Mouse (Mus musculus): ENCODE measurements around the gene Dgkg. TPM values are rescaled to one million over a fixed set of nuclear protein-coding genes. Genes with fewer than 3 reads are reported as not detected.

The Dgkg gene
- total and polyA plus RNA-seq, 2 experiments from 2014 or later = 6.1 to 12.5 TPM

DNA sequence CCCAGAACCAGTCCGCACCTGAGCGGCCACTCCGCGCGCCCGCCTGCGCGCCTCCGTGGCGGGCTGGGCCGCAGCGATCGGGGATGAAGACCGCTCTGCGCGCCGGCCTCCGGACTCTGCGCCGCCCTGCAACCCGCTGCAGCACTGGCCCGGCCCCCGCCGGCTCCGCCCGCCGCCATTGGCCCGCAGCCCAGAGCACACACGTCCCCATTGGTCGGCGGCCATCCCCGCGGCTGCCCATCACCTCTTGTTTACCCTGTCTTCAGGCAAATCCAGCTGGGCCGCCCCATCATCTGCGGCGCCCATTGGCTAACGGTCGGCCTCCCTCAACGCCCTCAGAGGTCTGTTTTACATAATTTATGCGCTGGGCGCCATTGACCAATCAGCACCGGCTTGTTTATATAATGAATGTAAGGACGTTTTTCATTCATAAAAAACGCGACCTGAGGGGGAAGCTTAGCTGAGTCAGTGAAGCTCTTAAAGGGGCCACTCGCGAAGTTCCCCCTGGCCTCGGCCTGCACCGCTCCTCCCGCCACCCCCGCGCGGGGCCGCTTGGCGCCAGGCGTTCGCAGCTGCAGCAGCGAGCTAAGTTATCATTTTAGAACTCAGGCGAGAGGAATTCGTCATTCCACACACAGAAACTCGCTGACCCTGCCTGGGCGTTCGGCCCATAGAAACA is 217.4 kb downstream of the Dgkg start, which contains the start of gene Etv5:
Etv5 (minus strand) TSS at position 221 of the 679 bp plus-strand sequence.
- Histone ChIP-seq H3K36me3 (ENCODE audit: insufficient read depth, low read length) (no peaks in the 10 kb centered on the region), H3K9me3 (ENCODE audit: low read length) (no peaks in the 10 kb centered on the region), H3K4me2 (ENCODE audit: low read depth, low read length) (peak within 1 kb of the TSS; percentile 97), H3K9ac (replicated peaks; ENCODE audit: low read length) (peak within 1 kb of the TSS; percentile 78), H3K4me3 (ENCODE audit: low read length) (peak within 1 kb of the TSS; percentile 88), H3K4me1 (ENCODE audit: insufficient read depth, low read length) (0 out of 2 replicates have a peak, but pooled peaks cover 11% of the 10 kb centered on the region), H3K27me3 (ENCODE audit: insufficient read depth, low read length) (no peaks in the 10 kb centered on the region), H3K27ac (peak within 1 kb of the TSS; percentile 85)
- peak; percentile 98 for ATAC-seq
- DNase-seq (ENCODE audit: low spot score) = peak; percentile 99
- WGBS = under 1% methylated on average over 58 of the region's 63 CpGs
- TF ChIP-seq CTCF (IDR thresholded peaks at IDR 0.05; ENCODE audit: low read depth) = no peak

DNA sequence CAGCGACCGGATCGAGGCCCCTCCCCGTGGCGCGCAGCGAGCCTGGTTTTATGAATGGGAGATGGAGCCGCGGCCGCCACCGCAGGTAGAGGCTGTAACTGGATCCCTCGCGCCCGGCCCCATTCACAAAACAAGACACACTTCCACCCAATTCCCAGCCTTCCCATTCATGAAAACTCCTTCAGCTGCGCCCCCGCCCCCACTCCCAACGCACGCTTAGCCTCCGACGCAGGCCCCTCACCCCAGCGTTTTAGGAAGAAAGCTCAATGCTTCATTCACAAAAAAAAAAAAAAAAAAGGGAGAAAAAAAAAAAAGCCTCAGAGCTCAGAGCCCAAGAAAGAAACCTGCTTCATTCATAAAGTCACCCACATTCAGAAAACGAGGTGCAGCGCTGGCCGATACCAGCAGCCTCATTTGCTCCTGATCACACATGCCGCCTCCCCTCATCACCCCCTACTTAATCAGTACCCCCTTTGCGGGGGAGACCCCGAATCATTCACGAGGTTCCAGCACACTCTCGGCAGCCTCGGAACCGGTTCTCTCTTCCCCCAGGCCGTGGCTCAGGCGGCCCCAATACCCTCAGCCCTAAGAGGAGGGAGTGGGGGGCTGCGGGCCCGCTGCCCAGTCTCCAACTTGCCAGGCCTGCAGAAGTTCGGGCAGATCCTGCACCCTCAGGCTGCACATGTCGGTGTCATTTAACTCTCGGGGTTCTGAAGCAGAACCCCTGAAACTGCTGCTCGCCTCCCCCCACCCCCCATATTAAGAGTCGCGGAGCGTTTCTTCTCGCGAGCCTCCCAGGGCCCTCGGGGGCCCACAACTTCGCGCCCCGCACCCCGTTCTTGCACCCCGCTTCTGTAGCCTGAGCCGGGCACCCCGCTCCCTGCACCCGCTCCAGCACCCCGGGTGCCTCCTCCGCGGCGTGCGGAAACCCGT is 218.3 kb downstream of the Dgkg start:
- ATAC-seq (peak; percentile 30), DNase-seq (ENCODE audit: low spot score) (peak; percentile 86)
- peak overlapping the region; percentile 85 for H3K27ac ChIP-seq
- H3K9me3 ChIP-seq (ENCODE audit: low read length) = no peaks in the 10 kb centered on the region
- no peaks in the 10 kb centered on the region for H3K36me3 ChIP-seq (ENCODE audit: insufficient read depth, low read length)
- H3K4me3 ChIP-seq (ENCODE audit: low read length) = peak overlapping the region; percentile 88
- no peak for TF ChIP-seq CTCF (IDR thresholded peaks at IDR 0.05; ENCODE audit: low read depth)
- peak overlapping the region; percentile 97 for H3K4me2 ChIP-seq (ENCODE audit: low read depth, low read length)
- no peaks in the 10 kb centered on the region for H3K27me3 ChIP-seq (ENCODE audit: insufficient read depth, low read length)
- under 1% methylated on average over 58 of the region's 59 CpGs for WGBS
- peaks cover 17% of the 10 kb centered on the region for H3K4me1 ChIP-seq (ENCODE audit: insufficient read depth, low read length)
- peak overlapping the region; percentile 78 for H3K9ac ChIP-seq (replicated peaks; ENCODE audit: low read length)

DNA sequence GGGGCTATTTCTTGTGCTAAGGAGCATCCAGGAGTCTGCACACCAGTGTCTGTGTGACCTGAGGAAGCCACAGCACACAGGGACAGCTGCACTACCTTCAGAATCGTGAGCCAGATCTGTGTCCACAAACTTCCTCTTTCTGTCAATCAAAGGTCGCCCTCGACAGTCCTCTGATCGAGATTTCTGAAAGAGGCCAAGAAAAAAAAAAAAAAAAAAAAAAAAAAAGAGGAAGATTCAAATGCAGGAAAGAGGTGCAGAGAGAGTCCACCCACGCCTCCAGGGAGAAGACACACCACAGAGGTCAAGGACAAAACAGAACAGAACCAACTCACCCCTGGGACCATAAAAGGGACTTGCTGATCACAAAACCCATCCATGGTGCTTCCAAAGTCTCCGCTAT is 220.9 kb downstream of the Dgkg start:
- H3K36me3 ChIP-seq (ENCODE audit: insufficient read depth, low read length) = no peaks in the 10 kb centered on the region
- WGBS = 35% methylated on average over 6 of the region's 6 CpGs
- no peak overlapping the region for H3K27ac ChIP-seq
- TF ChIP-seq CTCF (IDR thresholded peaks at IDR 0.05; ENCODE audit: low read depth) = no peak
- no peaks in the 10 kb centered on the region for H3K27me3 ChIP-seq (ENCODE audit: insufficient read depth, low read length)
- no peak overlapping the region for H3K9ac ChIP-seq (replicated peaks; ENCODE audit: low read length)
- peaks cover 15% of the 10 kb centered on the region for H3K4me1 ChIP-seq (ENCODE audit: insufficient read depth, low read length)
- DNase-seq (ENCODE audit: low spot score) (no peak), ATAC-seq (no peak)
- H3K9me3 ChIP-seq (ENCODE audit: low read length) = no peaks in the 10 kb centered on the region
- H3K4me3 ChIP-seq (ENCODE audit: low read length) = no peak overlapping the region
- peak overlapping the region; percentile 97 for H3K4me2 ChIP-seq (ENCODE audit: low read depth, low read length)

DNA sequence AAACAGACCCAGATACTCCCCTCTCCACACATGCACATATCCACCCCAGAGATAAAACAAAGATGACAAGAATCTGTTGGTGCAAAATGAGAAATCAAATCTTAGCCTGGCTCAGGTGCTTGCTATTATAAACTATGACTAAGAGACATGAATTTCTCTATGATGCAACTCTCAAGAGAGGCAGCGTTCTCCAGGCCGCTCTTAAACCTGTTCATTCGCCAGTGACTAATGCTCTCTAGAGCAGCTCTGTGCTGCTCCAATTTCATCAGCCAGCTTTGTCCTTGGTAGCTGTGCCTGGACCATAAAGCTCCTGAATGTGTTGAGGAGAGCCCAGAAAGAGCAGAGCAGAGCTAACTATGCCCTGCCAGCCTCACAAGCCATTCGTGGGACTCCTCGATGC is 222.5 kb downstream of the Dgkg start:
- TF ChIP-seq CTCF (IDR thresholded peaks at IDR 0.05; ENCODE audit: low read depth) = no peak
- H3K27ac ChIP-seq = peak overlapping the region; percentile 66; the same call in 1 of the 2 replicates
- no peaks in the 10 kb centered on the region for H3K36me3 ChIP-seq (ENCODE audit: insufficient read depth, low read length)
- 38% methylated on average over 5 of the region's 5 CpGs for WGBS
- H3K9me3 ChIP-seq (ENCODE audit: low read length) = no peaks in the 10 kb centered on the region
- no peaks in the 10 kb centered on the region for H3K27me3 ChIP-seq (ENCODE audit: insufficient read depth, low read length)
- peak overlapping the region; percentile 45 for H3K4me2 ChIP-seq (ENCODE audit: low read depth, low read length)
- H3K4me3 ChIP-seq (ENCODE audit: low read length) = peak overlapping the region; percentile 24; the same call in 1 of the 2 replicates
- DNase-seq (ENCODE audit: low spot score) (peak; percentile 37), ATAC-seq (no peak)
- no peak overlapping the region for H3K9ac ChIP-seq (replicated peaks; ENCODE audit: low read length)
- H3K4me1 ChIP-seq (ENCODE audit: insufficient read depth, low read length) = peaks cover 17% of the 10 kb centered on the region

DNA sequence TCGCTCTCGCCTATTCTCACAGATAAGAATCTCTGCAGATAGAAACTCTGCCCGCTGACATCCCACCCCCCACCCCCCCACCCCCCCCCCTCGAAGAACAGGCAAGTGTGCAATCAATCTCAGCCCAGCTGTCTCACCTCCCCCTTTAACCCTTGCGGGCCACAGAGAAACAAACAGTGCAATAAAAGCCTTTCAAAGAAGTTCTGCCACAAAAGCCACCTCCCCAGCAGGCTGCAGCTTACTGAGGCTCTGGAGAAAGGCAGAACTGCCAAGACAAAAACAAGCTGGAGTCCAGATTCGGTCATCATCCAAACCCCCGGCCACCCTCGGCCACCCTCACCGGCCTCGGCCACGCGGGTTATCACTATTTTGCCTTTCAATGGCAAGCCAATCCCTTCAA is 223.1 kb downstream of the Dgkg start:
- no peak for DNase-seq (ENCODE audit: low spot score)
- H3K27ac ChIP-seq = peak overlapping the region; percentile 66; the same call in 1 of the 2 replicates
- no peaks in the 10 kb centered on the region for H3K9me3 ChIP-seq (ENCODE audit: low read length)
- peak overlapping the region; percentile 45 for H3K4me2 ChIP-seq (ENCODE audit: low read depth, low read length)
- no peak for ATAC-seq
- no peaks in the 10 kb centered on the region for H3K36me3 ChIP-seq (ENCODE audit: insufficient read depth, low read length)
- peaks cover 23% of the 10 kb centered on the region for H3K4me1 ChIP-seq (ENCODE audit: insufficient read depth, low read length)
- 9% methylated on average over 12 of the region's 12 CpGs for WGBS
- H3K9ac ChIP-seq (replicated peaks; ENCODE audit: low read length) = no peak overlapping the region
- TF ChIP-seq CTCF (IDR thresholded peaks at IDR 0.05; ENCODE audit: low read depth) = no peak
- H3K27me3 ChIP-seq (ENCODE audit: insufficient read depth, low read length) = no peaks in the 10 kb centered on the region
- peak overlapping the region; percentile 24 for H3K4me3 ChIP-seq (ENCODE audit: low read length)

DNA sequence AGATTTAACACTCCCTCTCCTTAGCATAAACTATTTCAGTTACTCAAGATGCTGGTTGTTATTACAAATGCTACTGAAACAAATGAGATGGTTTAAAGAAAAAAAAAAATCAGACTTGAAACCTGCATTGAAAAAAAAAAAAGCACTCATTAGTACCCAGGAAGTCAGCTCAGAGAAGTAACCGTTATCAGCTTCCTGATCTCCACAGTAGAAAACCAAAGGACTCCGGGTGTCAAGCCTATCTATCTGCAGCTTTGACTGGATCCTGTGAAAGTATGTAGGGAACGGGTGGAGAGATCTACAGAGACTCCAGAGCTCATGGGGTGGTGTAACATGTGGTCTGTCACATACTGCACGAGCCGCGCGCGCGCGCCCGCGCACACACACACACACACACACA is 225.2 kb downstream of the Dgkg start:
- 88% methylated on average over 12 of the region's 12 CpGs for WGBS
- Histone ChIP-seq H3K27me3 (ENCODE audit: insufficient read depth, low read length) (no peaks in the 10 kb centered on the region), H3K36me3 (ENCODE audit: insufficient read depth, low read length) (no peaks in the 10 kb centered on the region), H3K27ac (no peak overlapping the region), H3K4me2 (ENCODE audit: low read depth, low read length) (no peak overlapping the region), H3K4me3 (ENCODE audit: low read length) (no peak overlapping the region), H3K4me1 (ENCODE audit: insufficient read depth, low read length) (peaks cover 33% of the 10 kb centered on the region), H3K9me3 (ENCODE audit: low read length) (no peaks in the 10 kb centered on the region), H3K9ac (replicated peaks; ENCODE audit: low read length) (no peak overlapping the region)
- DNase-seq (ENCODE audit: low spot score) = no peak
- TF ChIP-seq CTCF (IDR thresholded peaks at IDR 0.05; ENCODE audit: low read depth) = no peak
- ATAC-seq = no peak

All from hindbrain, postnatal 0 days (tissue).